Mouse (Mus musculus): ENCODE data around the gene Acot11. TPM values are rescaled to one million over a fixed set of nuclear protein-coding genes. Genes with fewer than 3 reads are reported as not detected.
A peak's percentile ranks its signal among the peaks of the same experiment; 100 is the strongest.
"Not testable (repeated sequence)": the region's sequence is repeated elsewhere in the genome, so short reads cannot be mapped to it uniquely, and the experiment has no call there.

The Acot11 gene
- total RNA-seq, 1 experiment from 2014 or later: 7.2 TPM

- ATAC-seq (replicated peaks in 1 of 2; ENCODE audit: insufficient read depth in 1 of 2, low FRiP score in 2 of 2, low TSS enrichment in 1 of 2, low read depth in 1 of 2, poor library complexity in 2 of 2, severe bottlenecking in 2 of 2): no peak
These were observed 15.1 kb downstream of the Acot11 start for GRCm38 (mm10) chr4:106789705-106790104.

GRCm38 (mm10) chr4:106788627-106789026 lies 16.2 kb downstream of the Acot11 start:
- no peak for ATAC-seq (replicated peaks in 1 of 2; ENCODE audit: insufficient read depth in 1 of 2, low FRiP score in 2 of 2, low TSS enrichment in 1 of 2, low read depth in 1 of 2, poor library complexity in 2 of 2, severe bottlenecking in 2 of 2)

GRCm38 (mm10) chr4:106787830-106788229 lies 17.0 kb downstream of the Acot11 start:
- ATAC-seq (replicated peaks in 1 of 2; ENCODE audit: insufficient read depth in 1 of 2, low FRiP score in 2 of 2, low TSS enrichment in 1 of 2, low read depth in 1 of 2, poor library complexity in 2 of 2, severe bottlenecking in 2 of 2): peak; percentile 70 to 86

- ATAC-seq (replicated peaks in 1 of 2; ENCODE audit: insufficient read depth in 1 of 2, low FRiP score in 2 of 2, low TSS enrichment in 1 of 2, low read depth in 1 of 2, poor library complexity in 2 of 2, severe bottlenecking in 2 of 2): peak; percentile 68 to 74
These were observed 18.9 kb downstream of the Acot11 start for GRCm38 (mm10) chr4:106785753-106786540.

- no peak for ATAC-seq (replicated peaks in 1 of 2; ENCODE audit: insufficient read depth in 1 of 2, low FRiP score in 2 of 2, low TSS enrichment in 1 of 2, low read depth in 1 of 2, poor library complexity in 2 of 2, severe bottlenecking in 2 of 2)
These were observed 19.5 kb downstream of the Acot11 start for GRCm38 (mm10) chr4:106785345-106785744.

GRCm38 (mm10) chr4:106784806-106785205 lies 20.0 kb downstream of the Acot11 start:
- no peak for ATAC-seq (replicated peaks in 1 of 2; ENCODE audit: insufficient read depth in 1 of 2, low FRiP score in 2 of 2, low TSS enrichment in 1 of 2, low read depth in 1 of 2, poor library complexity in 2 of 2, severe bottlenecking in 2 of 2)

GRCm38 (mm10) chr4:106783137-106783536 lies 21.7 kb downstream of the Acot11 start:
- ATAC-seq (replicated peaks in 1 of 2; ENCODE audit: insufficient read depth in 1 of 2, low FRiP score in 2 of 2, low TSS enrichment in 1 of 2, low read depth in 1 of 2, poor library complexity in 2 of 2, severe bottlenecking in 2 of 2): no peak

- ATAC-seq (replicated peaks in 1 of 2; ENCODE audit: insufficient read depth in 1 of 2, low FRiP score in 2 of 2, low TSS enrichment in 1 of 2, low read depth in 1 of 2, poor library complexity in 2 of 2, severe bottlenecking in 2 of 2): no peak
These were observed 24.8 kb downstream of the Acot11 start for GRCm38 (mm10) chr4:106780045-106780444.

- ATAC-seq (replicated peaks in 1 of 2; ENCODE audit: insufficient read depth in 1 of 2, low FRiP score in 2 of 2, low TSS enrichment in 1 of 2, low read depth in 1 of 2, poor library complexity in 2 of 2, severe bottlenecking in 2 of 2): no peak
These were observed 26.5 kb downstream of the Acot11 start for GRCm38 (mm10) chr4:106778116-106778788.

GRCm38 (mm10) chr4:106776998-106777397 lies 27.8 kb downstream of the Acot11 start:
- no peak for ATAC-seq (replicated peaks in 1 of 2; ENCODE audit: insufficient read depth in 1 of 2, low FRiP score in 2 of 2, low TSS enrichment in 1 of 2, low read depth in 1 of 2, poor library complexity in 2 of 2, severe bottlenecking in 2 of 2)

- not testable (repeated sequence) for ATAC-seq (replicated peaks in 1 of 2; ENCODE audit: insufficient read depth in 1 of 2, low FRiP score in 2 of 2, low TSS enrichment in 1 of 2, low read depth in 1 of 2, poor library complexity in 2 of 2, severe bottlenecking in 2 of 2)
These were observed 29.0 kb downstream of the Acot11 start for GRCm38 (mm10) chr4:106775767-106776166.

- no peak for ATAC-seq (replicated peaks in 1 of 2; ENCODE audit: insufficient read depth in 1 of 2, low FRiP score in 2 of 2, low TSS enrichment in 1 of 2, low read depth in 1 of 2, poor library complexity in 2 of 2, severe bottlenecking in 2 of 2)
These were observed 32.2 kb downstream of the Acot11 start for GRCm38 (mm10) chr4:106772558-106772957.

GRCm38 (mm10) chr4:106769306-106769705 lies 35.5 kb downstream of the Acot11 start:
- ATAC-seq (replicated peaks in 1 of 2; ENCODE audit: insufficient read depth in 1 of 2, low FRiP score in 2 of 2, low TSS enrichment in 1 of 2, low read depth in 1 of 2, poor library complexity in 2 of 2, severe bottlenecking in 2 of 2): no peak

GRCm38 (mm10) chr4:106764166-106764565 lies 40.6 kb downstream of the Acot11 start:
- no peak for ATAC-seq (replicated peaks in 1 of 2; ENCODE audit: insufficient read depth in 1 of 2, low FRiP score in 2 of 2, low TSS enrichment in 1 of 2, low read depth in 1 of 2, poor library complexity in 2 of 2, severe bottlenecking in 2 of 2)

- no peak for ATAC-seq (replicated peaks in 1 of 2; ENCODE audit: insufficient read depth in 1 of 2, low FRiP score in 2 of 2, low TSS enrichment in 1 of 2, low read depth in 1 of 2, poor library complexity in 2 of 2, severe bottlenecking in 2 of 2)
These were observed 53.1 kb downstream of the Acot11 start for GRCm38 (mm10) chr4:106751726-106752125.

GRCm38 (mm10) chr4:106749699-106750098 lies 55.1 kb downstream of the Acot11 start:
- ATAC-seq (replicated peaks in 1 of 2; ENCODE audit: insufficient read depth in 1 of 2, low FRiP score in 2 of 2, low TSS enrichment in 1 of 2, low read depth in 1 of 2, poor library complexity in 2 of 2, severe bottlenecking in 2 of 2): peak; percentile 54 to 57

- no peak for ATAC-seq (replicated peaks in 1 of 2; ENCODE audit: insufficient read depth in 1 of 2, low FRiP score in 2 of 2, low TSS enrichment in 1 of 2, low read depth in 1 of 2, poor library complexity in 2 of 2, severe bottlenecking in 2 of 2)
These were observed 57.7 kb downstream of the Acot11 start for GRCm38 (mm10) chr4:106747001-106747580.

- ATAC-seq (replicated peaks in 1 of 2; ENCODE audit: insufficient read depth in 1 of 2, low FRiP score in 2 of 2, low TSS enrichment in 1 of 2, low read depth in 1 of 2, poor library complexity in 2 of 2, severe bottlenecking in 2 of 2): no peak
These were observed 58.9 kb downstream of the Acot11 start for GRCm38 (mm10) chr4:106745862-106746261.

All from hematopoietic stem cell, adult 5-6 weeks (primary cell).